Mouse (Mus musculus): ENCODE measurements at regions not wholly inside any gene's neighbourhood (a gene's known extent, or its start where the extent isn't known, plus 50 kb on each side); places are given as distances from the start of the nearest gene placed in this dataset.

DNA sequence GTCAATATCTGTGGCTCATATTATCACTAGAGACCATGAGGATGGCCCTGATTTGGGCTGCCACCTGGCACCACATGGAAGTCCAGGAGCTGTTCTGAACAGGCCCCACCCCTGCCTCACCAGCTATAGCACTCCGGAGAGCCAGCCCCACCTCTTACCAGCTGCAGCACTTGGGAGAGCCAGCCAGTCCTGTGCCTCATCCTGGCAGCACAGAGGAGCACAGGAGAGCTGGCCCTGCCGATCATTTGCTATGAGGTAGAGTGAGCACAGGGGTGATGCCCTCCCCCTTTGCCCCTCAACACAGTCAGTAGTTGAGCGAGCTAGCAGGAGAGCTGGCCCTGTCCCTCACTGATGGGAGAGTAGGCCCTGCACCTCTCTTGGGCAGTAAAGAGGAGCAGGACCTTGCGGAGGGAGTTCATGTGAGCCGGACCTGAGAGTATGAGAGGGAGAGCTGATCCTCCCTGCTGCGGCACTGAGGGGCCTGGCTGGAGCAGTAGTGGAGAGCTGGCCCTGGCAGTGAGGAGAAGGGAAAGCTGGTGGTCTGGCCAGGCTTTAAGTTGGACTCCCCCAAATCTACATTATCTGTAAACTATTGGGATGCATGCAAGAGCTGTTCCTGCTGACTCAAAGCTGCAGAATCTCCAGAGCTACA lies 63.3 kb upstream of the Etv6 start:
- TF ChIP-seq CTCF (IDR thresholded peaks at IDR 0.05; ENCODE audit: control insufficient read depth, insufficient read depth, insufficient read length) = no peak
- TF ChIP-seq MAX (IDR thresholded peaks at IDR 0.05) = no peak

Measured in C2C12 (cell line).